Mouse (Mus musculus): Measurements from ENCODE around the gene Ms4a2. TPM values are rescaled to one million over a fixed set of nuclear protein-coding genes. Genes with fewer than 3 reads are reported as not detected.
A peak's percentile ranks its signal among the peaks of the same experiment; 100 is the strongest.

Gene Ms4a2
- polyA plus RNA-seq, 1 experiment: 0.35 TPM

DNA sequence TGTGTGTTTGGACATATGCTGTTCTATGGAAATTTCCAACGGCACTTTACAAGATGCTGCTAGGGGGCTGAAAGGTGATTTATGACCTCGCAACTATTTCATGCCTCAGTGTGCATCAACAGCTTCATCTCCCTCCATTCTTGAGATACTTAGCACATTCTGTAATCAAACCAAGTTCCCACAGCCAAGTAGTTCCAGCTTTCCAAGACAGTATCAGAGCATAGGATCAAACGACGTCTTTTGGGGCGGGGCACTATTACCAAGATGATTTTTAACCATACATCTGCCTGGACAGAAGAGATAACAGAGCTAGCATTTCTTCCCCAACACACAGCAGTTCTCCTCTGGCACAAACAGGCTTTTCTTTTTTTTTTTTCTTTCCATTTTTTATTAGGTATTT lies 1.7 kb upstream of the Ms4a2 start:
- Histone ChIP-seq H3K27me3 (replicated peaks) (no peaks in the 10 kb centered on the region), H3K4me3 (replicated peaks) (no peak overlapping the region), H3K4me1 (peaks cover 4% of the 10 kb centered on the region; the same call in 1 of the 2 replicates), H3K36me3 (replicated peaks; ENCODE audit: low read length) (no peaks in the 10 kb centered on the region), H3K9me3 (no peaks in the 10 kb centered on the region)
- TF ChIP-seq GATA1 (IDR thresholded peaks at IDR 0.05; ENCODE audit: borderline replicate concordance, low read length) (no peak), FLI1 (IDR thresholded peaks at IDR 0.05; ENCODE audit: low read length) (no peak)

DNA sequence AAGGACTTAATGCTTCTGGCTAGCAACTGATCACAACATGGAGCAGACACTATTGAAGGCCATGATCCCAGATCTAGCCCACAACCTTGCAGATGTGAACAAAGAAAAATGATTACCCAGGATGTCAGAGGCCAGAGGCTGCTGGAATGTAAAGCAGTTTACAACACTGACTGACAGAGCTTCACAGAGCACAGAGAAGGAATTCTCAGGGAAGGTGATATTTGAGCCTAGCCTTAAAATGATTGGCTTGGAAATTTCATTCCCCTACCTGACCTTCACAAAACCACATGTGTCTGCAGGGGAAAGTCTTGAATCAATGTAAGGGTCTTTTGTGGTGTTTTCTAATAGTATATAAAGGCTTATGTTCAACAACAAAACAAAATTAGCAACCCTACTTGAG lies 1.3 kb upstream of the Ms4a2 start:
- H3K4me1 ChIP-seq: peaks cover 2% of the 10 kb centered on the region; the same call in 1 of the 2 replicates
- TF ChIP-seq GATA1 (IDR thresholded peaks at IDR 0.05; ENCODE audit: borderline replicate concordance, low read length) (no peak), FLI1 (IDR thresholded peaks at IDR 0.05; ENCODE audit: low read length) (no peak)
- H3K4me3 ChIP-seq (replicated peaks): no peak overlapping the region
- H3K9me3 ChIP-seq: no peaks in the 10 kb centered on the region
- H3K36me3 ChIP-seq (replicated peaks; ENCODE audit: low read length): no peaks in the 10 kb centered on the region
- H3K27me3 ChIP-seq (replicated peaks): no peaks in the 10 kb centered on the region

DNA sequence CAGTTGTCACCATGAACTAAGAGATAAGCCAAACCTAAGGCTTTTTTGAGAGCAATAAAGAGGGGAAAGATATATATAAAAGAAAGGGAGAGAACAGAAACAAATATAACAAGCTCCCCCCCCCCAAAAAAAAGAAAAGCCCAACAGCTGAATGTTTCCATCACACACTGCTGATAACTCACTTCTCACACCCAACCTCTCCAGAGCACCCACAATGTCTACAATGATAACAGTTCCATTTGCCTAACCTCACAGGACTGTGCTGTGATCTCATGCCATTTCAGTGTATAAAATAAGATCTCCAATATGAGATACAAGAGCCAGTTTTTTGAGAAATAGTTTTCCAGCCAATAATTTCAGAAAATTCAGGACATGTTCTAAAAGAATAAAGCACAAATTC lies 5.5 kb downstream of the Ms4a2 start:
- H3K4me1 ChIP-seq: peaks cover 27% of the 10 kb centered on the region
- H3K4me3 ChIP-seq (replicated peaks): no peak overlapping the region
- H3K9me3 ChIP-seq: no peaks in the 10 kb centered on the region
- H3K36me3 ChIP-seq (replicated peaks; ENCODE audit: low read length): no peaks in the 10 kb centered on the region
- no peaks in the 10 kb centered on the region for H3K27me3 ChIP-seq (replicated peaks)
- TF ChIP-seq GATA1 (IDR thresholded peaks at IDR 0.05; ENCODE audit: borderline replicate concordance, low read length) (no peak), FLI1 (IDR thresholded peaks at IDR 0.05; ENCODE audit: low read length) (no peak)

DNA sequence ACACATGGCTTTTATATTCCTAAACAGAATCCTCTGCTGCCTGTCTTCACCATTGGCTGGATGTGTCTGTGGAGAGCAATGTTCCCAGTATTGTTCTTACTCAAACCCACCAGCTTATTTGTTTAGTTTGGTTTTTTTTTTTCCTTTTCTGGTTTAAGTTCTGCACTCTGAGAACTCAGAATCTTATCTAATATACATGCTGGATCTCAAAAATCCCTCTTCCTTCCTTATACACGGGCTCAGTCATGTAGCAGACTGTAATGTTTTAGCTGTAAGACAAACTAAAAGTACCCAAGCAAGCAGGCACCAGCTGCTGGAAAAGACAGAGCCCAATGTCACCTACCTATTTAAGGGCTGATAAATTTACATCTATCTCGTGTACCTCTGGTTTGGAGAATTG lies 8.7 kb downstream of the Ms4a2 start:
- TF ChIP-seq FLI1 (IDR thresholded peaks at IDR 0.05; ENCODE audit: low read length): no peak
- TF ChIP-seq GATA1 (IDR thresholded peaks at IDR 0.05; ENCODE audit: borderline replicate concordance, low read length): no peak
- no peaks in the 10 kb centered on the region for H3K27me3 ChIP-seq (replicated peaks)
- no peak overlapping the region for H3K4me3 ChIP-seq (replicated peaks)
- H3K36me3 ChIP-seq (replicated peaks; ENCODE audit: low read length): no peaks in the 10 kb centered on the region
- no peaks in the 10 kb centered on the region for H3K9me3 ChIP-seq
- H3K4me1 ChIP-seq: peaks cover 47% of the 10 kb centered on the region

DNA sequence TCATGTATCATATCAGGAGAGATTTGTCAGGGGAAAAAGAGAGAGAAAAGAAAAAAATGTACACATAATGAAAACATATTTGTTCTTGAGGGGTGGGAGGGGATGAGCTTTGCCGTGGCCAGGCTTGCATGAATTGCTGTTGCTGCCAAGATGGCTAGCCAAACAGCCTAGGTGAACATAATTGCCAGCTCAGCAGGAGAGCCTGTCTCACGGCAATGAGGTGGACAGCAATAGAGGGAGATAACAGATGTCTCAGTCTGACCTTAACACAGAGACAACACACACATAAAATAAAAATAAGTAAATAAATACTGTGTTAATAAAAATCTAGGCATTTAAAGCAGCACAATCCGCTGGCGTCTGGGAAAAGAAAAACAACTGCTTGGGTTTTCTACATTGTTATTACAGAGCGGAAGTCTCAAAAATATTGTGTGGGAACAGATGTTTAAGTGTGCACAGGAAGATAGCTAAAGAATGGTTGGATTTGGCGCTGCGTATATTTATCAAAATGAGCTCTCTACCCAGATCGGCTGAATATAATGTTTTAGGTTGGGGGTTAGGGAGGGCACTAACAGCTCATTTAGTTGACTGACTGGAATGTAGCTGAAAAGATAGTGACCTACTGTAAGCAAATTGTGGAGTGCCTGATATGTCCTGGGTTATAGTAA lies 9.6 kb downstream of the Ms4a2 start:
- TF ChIP-seq GATA1 (IDR thresholded peaks at IDR 0.05; ENCODE audit: borderline replicate concordance, low read length) (no peak), FLI1 (IDR thresholded peaks at IDR 0.05; ENCODE audit: low read length) (no peak)
- Histone ChIP-seq H3K4me3 (replicated peaks) (peak overlapping the region; percentile 69), H3K9me3 (no peaks in the 10 kb centered on the region), H3K36me3 (replicated peaks; ENCODE audit: low read length) (no peaks in the 10 kb centered on the region), H3K27me3 (replicated peaks) (no peaks in the 10 kb centered on the region), H3K4me1 (peaks cover 47% of the 10 kb centered on the region)

DNA sequence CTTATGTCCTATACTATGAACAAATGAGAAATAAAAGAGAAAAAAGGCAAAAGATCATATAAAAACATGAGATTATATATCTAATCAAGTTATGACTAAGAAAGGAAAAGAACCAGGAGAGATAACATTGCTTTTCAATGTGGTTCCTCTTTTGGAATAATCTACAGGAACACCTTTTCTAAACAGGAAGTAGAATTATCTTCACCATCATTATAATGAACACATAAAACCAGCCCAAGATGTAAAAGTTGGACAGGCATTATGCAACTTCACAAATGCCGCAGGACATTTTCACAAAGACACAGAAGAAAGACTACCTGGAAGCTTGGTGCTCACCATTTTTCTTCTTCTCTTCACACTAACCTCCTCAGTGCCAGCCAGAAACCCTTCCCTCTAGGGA lies 10.4 kb downstream of the Ms4a2 start:
- no peak for TF ChIP-seq GATA1 (IDR thresholded peaks at IDR 0.05; ENCODE audit: borderline replicate concordance, low read length)
- TF ChIP-seq FLI1 (IDR thresholded peaks at IDR 0.05; ENCODE audit: low read length): no peak
- no peaks in the 10 kb centered on the region for H3K36me3 ChIP-seq (replicated peaks; ENCODE audit: low read length)
- no peaks in the 10 kb centered on the region for H3K27me3 ChIP-seq (replicated peaks)
- H3K4me1 ChIP-seq: peaks cover 47% of the 10 kb centered on the region
- no peak overlapping the region for H3K4me3 ChIP-seq (replicated peaks)
- no peaks in the 10 kb centered on the region for H3K9me3 ChIP-seq

DNA sequence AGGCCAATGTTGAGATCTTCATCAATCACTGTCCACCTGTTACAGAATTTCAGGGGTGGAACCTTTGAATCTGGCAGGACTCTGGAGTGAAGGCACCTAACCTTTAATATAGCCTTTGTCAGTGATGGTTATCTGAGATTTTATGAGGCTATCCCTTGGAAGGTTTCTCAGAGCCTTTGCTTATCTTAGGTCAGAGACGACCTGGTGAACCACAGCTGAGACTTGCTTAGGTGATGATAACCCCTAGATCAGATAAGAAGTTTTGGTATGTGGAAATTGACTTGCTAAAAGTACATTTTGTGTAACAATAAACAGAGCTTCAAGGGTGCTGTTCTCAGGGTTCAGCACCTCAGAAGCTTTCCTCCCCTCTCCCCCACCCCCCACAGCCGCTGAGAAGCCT lies 11.2 kb downstream of the Ms4a2 start:
- Histone ChIP-seq H3K9me3 (no peaks in the 10 kb centered on the region), H3K4me3 (replicated peaks) (no peak overlapping the region), H3K36me3 (replicated peaks; ENCODE audit: low read length) (no peaks in the 10 kb centered on the region), H3K27me3 (replicated peaks) (no peaks in the 10 kb centered on the region), H3K4me1 (peaks cover 41% of the 10 kb centered on the region)
- no peak for TF ChIP-seq GATA1 (IDR thresholded peaks at IDR 0.05; ENCODE audit: borderline replicate concordance, low read length)

DNA sequence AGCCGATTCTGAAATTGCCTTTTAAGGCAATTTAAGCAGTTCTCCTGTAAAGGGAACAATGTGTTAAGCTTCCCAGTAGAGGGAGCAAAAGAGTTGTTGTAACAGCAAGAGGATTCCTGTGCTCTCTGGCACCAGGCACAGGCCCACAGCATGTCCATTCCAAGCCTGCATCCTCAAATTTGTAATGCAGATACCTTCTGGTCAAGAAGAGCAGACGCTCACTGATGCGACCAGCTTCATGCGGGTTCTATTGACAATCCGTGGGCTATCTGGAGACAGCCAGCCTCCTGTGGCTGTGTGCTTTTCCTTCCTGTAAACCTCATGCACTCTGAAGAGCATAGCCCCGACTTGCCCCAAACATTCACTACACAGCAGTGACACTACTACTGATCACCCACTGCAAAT lies 12.0 kb downstream of the Ms4a2 start:
- Histone ChIP-seq H3K4me1 (peaks cover 41% of the 10 kb centered on the region), H3K36me3 (replicated peaks; ENCODE audit: low read length) (no peaks in the 10 kb centered on the region), H3K4me3 (replicated peaks) (peak overlapping the region; percentile 8), H3K27me3 (replicated peaks) (peaks cover 4% of the 10 kb centered on the region), H3K9me3 (no peaks in the 10 kb centered on the region)
- no peak for TF ChIP-seq GATA1 (IDR thresholded peaks at IDR 0.05; ENCODE audit: borderline replicate concordance, low read length)
- TF ChIP-seq FLI1 (IDR thresholded peaks at IDR 0.05; ENCODE audit: low read length): no peak

DNA sequence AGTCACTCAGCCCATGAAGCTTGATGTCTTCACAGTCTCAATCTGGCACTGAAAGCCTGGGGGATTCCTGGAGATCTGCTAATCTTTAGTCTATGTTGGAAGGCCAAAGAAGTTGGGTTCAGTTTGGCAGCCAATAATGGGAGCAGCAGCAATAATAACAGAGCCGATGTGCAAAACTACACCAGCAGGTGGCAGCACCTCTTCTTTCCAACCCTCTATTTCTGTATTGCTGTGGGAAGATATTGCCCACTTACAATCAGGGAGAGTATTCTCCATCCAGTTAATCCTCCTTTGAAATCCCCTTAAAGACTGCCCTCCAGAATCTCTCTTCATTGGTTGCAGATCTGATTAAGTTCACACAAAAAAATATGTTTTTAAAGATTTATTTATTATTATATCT lies 15.3 kb downstream of the Ms4a2 start:
- Histone ChIP-seq H3K27me3 (replicated peaks) (peaks cover 4% of the 10 kb centered on the region), H3K9me3 (no peaks in the 10 kb centered on the region), H3K36me3 (replicated peaks; ENCODE audit: low read length) (no peaks in the 10 kb centered on the region), H3K4me3 (replicated peaks) (no peak overlapping the region), H3K4me1 (peaks cover 31% of the 10 kb centered on the region)
- TF ChIP-seq FLI1 (IDR thresholded peaks at IDR 0.05; ENCODE audit: low read length) (no peak), GATA1 (IDR thresholded peaks at IDR 0.05; ENCODE audit: borderline replicate concordance, low read length) (no peak)

DNA sequence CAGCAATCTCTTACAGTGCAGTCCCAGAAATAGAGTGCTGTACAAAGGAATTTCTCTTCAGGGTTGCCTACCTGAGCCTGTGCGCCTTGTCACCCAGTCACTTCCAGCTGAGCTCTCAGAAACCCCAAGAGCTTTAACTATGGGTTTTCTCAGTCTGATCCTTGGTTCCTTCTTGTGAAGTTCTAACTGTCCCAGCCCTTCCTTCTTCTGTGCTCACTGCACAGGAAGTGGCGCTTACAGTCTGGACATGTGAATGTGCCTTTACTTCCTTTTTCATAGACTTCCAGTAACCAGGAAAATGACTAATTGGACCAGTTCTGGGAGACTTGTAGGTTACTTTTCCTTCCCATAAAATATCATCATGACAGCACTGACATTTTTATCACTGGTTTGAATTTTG lies 18.9 kb downstream of the Ms4a2 start, which contains the start of gene Ms4a6d:
Gene Ms4a6d (minus strand): TSS at position 247 of the 400 bp plus-strand sequence.
- peaks cover 4% of the 10 kb centered on the region for H3K27me3 ChIP-seq (replicated peaks)
- peak within 1 kb of the TSS; percentile 11 for H3K4me3 ChIP-seq (replicated peaks)
- H3K9me3 ChIP-seq: no peaks in the 10 kb centered on the region
- TF ChIP-seq GATA1 (IDR thresholded peaks at IDR 0.05; ENCODE audit: borderline replicate concordance, low read length) (no peak), FLI1 (IDR thresholded peaks at IDR 0.05; ENCODE audit: low read length) (no peak)
- peaks cover 14% of the 10 kb centered on the region for H3K4me1 ChIP-seq
- H3K36me3 ChIP-seq (replicated peaks; ENCODE audit: low read length): no peaks in the 10 kb centered on the region
